Mouse (Mus musculus) liver, embryonic 12.5 days (tissue): ENCODE measurements around the gene Fbxl22. TPM values are rescaled to one million over a fixed set of nuclear protein-coding genes. Genes with fewer than 3 reads are reported as not detected.
A peak's percentile ranks its signal among the peaks of the same experiment; 100 is the strongest.

Experiments
- ATAC-seq: fragments of 200-750 bp; cut with Nextera tagmentation; 2 replicates; pipeline ENCODE4 v1.8.0; 2017; ENCODE audit warnings: moderate number of reproducible peaks, mild to moderate bottlenecking, moderate library complexity
- H3K27ac ChIP-seq: fragments of 300-500 bp; sonication (generic); 2 replicates; pipeline ENCODE4 v1.5.1; 2016; ENCODE audit warnings: mild to moderate bottlenecking
- H3K27me3 ChIP-seq: fragments of 300-500 bp; sonication (generic); replicated peaks from 2 replicates; pipeline ENCODE4 v1.6.1; 2016; ENCODE audit warnings: mild to moderate bottlenecking, moderate library complexity
- H3K36me3 ChIP-seq: fragments of 300-500 bp; sonication (generic); 2 replicates; pipeline ENCODE4 v1.6.1; 2016; ENCODE audit warnings: mild to moderate bottlenecking, moderate library complexity
- H3K4me1 ChIP-seq: fragments of 300-500 bp; sonication (generic); 2 replicates; pipeline ENCODE4 v1.6.1; 2016
- H3K4me2 ChIP-seq: fragments of 300-500 bp; sonication (generic); 2 replicates; pipeline ENCODE4 v1.6.1; 2016; ENCODE audit warnings: mild to moderate bottlenecking, moderate library complexity
- H3K4me3 ChIP-seq: fragments of 300-500 bp; sonication (generic); 2 replicates; pipeline ENCODE4 v1.5.1; 2016; ENCODE audit warnings: mild to moderate bottlenecking, moderate library complexity
- H3K9ac ChIP-seq: fragments of 300-500 bp; sonication (generic); 2 replicates; pipeline ENCODE4 v1.6.1; 2016; ENCODE audit warnings: mild to moderate bottlenecking, moderate library complexity
- H3K9me3 ChIP-seq: fragments of 300-500 bp; sonication (generic); replicated peaks from 2 replicates; pipeline ENCODE4 v1.6.1; 2016; ENCODE audit warnings: mild to moderate bottlenecking, moderate library complexity
- WGBS: fragments of 180-500 bp; shearing (Covaris S2); methylation state at CpG from one replicate; pipeline ENCODE4 v1.1.7; 2016; ENCODE audit not compliant: insufficient replicate concordance; 5-methylcytosine and 5-hydroxymethylcytosine counted together
- polyA plus RNA-seq: library from polyadenylated mRNA; unstranded; fragments of >200 nt; fragmentation: Nextera tagmentation; extraction: Ambion mirVana; gene quantifications from 2 replicates; pipeline ENCODE4 v1.2.1, GENCODE M21; 2016

Gene Fbxl22
- polyA plus RNA-seq, result 0.64 and 0.77 TPM in 2 replicates

DNA sequence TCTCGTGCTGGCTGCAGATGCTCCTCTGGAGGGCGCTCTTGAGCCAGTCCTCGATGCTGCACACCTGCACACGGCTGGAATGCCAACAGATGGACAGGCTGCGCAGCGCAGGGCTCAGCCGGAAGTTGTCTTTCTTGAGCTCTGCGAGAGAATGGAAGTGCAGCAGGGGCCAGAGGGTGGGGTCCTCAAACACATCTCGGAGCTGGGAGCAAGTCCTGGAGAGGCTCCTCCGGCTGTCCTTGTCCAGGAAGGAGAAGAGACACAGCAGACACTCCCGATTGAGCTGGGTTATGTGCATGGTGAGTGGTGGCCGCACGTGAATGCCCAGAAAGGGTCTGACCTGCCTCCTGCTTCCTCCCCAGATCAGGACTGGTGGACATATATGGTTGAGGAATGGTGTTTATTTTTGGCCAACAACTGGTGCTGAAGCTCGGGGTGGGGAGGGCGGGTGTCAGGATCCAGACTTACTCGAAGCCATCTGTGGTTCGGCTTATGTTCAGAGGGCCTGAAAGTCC, at the start of gene Fbxl22:
Fbxl22 (minus strand) TSS at position 338 of the 515 bp plus-strand sequence.
- H3K4me1 ChIP-seq, result peaks cover 57% of the 10 kb centered on the region
- H3K4me3 ChIP-seq, result no peak within 1 kb of the TSS
- H3K27me3 ChIP-seq, result no peaks in the 10 kb centered on the region
- no peaks in the 10 kb centered on the region for H3K9me3 ChIP-seq
- H3K4me2 ChIP-seq, result no peak within 1 kb of the TSS
- H3K9ac ChIP-seq, result no peak within 1 kb of the TSS
- peak within 1 kb of the TSS; percentile 93; the same call in 1 of the 2 replicates for H3K27ac ChIP-seq
- ATAC-seq, result no peak
- H3K36me3 ChIP-seq, result peaks cover 70% of the 10 kb centered on the region
- WGBS, result 74% methylated on average over 17 of the region's 17 CpGs

DNA sequence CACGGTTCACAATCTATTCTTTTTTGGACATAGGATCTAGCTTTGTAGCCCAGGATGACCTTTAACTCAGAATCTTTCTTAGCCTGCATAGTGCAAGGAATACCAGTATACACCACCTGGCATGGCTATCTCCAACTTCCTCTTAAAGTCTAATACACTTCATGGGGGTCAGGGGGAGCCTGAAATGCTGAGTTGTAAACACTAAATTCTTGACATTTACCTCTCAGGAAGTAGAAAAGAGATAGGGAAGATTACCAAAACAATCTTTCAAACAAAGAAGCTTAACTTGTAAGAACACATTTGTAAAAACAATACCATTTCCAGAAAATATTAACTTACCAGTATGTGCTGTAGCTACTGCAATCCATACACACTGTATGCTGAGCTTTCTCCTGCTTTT, 47.8 kb upstream of the Fbxl22 start:
- Histone ChIP-seq H3K4me2 (no peak overlapping the region), H3K36me3 (no peaks in the 10 kb centered on the region), H3K4me3 (no peak overlapping the region), H3K4me1 (peaks cover 36% of the 10 kb centered on the region), H3K27me3 (no peaks in the 10 kb centered on the region), H3K27ac (no peak overlapping the region), H3K9ac (no peak overlapping the region), H3K9me3 (no peaks in the 10 kb centered on the region)
- no peak for ATAC-seq
- 55% methylated on average over 1 of the region's 1 CpGs for WGBS

DNA sequence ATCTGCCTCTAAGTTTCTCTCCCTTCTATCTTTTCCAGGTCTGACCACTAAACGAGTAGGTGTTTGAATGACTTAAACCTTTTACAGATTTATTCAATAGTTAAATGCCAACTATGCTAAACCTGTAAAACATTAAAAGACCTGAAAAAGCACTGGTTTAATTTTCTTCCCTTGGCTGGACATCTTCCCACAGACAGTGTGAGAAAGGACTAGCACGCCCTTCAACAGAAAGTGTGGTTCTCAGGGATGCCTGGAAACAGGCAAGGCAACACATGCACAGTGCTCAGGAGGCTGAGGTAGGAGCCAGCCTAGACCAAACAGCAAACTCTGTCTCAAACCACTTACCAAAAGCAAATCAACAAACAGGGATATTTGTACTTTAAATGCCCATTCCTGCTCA, 47.1 kb upstream of the Fbxl22 start:
- WGBS, result 70% methylated on average over 2 of the region's 2 CpGs
- H3K36me3 ChIP-seq, result no peaks in the 10 kb centered on the region

DNA sequence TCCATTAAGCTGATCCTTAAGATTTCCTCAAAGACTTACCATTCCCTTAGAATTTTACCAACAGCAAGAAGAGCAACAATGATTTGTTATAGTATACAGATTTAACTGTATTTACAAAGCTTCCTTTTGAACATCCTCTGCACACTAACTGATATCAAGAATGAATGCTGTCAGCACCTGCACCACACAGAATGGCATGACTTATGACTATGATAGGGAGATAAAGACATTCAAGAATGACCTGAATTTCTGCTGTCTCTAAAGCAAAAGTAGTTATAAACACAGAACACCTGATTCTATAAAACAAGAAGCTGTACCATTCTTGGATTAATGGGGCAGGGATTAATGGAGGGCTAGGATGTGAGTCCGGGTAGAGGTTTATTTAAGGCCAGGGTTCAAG, 46.3 kb upstream of the Fbxl22 start:
- WGBS, result 90% methylated on average over 1 of the region's 1 CpGs
- no peak for ATAC-seq
- Histone ChIP-seq H3K36me3 (no peaks in the 10 kb centered on the region), H3K4me3 (no peak overlapping the region), H3K4me1 (peaks cover 33% of the 10 kb centered on the region), H3K9me3 (no peaks in the 10 kb centered on the region), H3K9ac (no peak overlapping the region), H3K27me3 (no peaks in the 10 kb centered on the region), H3K27ac (no peak overlapping the region), H3K4me2 (no peak overlapping the region)

More for the DNA sequence above, 47.1 kb upstream of the Fbxl22 start:
- Histone ChIP-seq H3K9ac (no peak overlapping the region), H3K4me3 (no peak overlapping the region), H3K9me3 (no peaks in the 10 kb centered on the region), H3K4me2 (no peak overlapping the region), H3K4me1 (peaks cover 36% of the 10 kb centered on the region), H3K27me3 (no peaks in the 10 kb centered on the region), H3K27ac (no peak overlapping the region)
- ATAC-seq, result no peak

DNA sequence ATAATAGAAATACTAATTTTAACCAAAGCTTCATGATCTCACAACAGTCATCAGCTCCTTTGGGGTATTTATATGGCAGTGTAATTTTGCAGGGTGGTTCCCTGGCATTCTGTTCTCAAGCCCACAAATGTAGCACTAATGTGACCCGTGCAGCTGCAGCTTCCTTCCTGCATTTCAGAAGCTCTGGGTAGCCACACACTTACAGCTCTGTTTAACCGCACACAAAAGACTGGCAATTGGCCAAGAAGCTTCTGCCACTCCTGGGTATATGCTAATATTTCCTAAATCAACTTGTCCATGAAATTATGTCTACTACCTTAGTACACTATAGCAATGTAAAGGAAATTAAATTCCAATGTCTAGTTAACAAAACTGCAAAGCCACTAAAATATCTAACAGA, 45.9 kb upstream of the Fbxl22 start:
- H3K27ac ChIP-seq, result no peak overlapping the region

DNA sequence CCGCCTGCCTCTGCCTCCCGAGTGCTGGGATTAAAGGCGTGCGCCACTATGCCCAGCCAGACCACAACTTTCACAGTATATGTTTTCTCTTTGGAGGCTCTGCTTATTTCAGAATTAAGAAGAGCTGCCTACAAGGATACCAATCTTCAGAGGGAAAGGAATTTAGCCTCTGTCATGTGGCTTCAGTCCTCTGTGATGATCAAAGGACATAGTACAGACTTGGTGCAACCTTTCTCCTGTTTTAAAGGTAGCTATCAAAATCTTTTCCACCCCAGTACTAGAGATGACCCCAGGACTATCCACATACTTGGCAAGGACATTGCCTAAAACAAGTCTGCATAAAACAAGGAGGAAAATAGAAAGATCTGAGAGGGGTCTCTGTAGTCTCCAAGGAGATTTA, 44.6 kb upstream of the Fbxl22 start:
- no peak overlapping the region for H3K4me3 ChIP-seq
- H3K4me1 ChIP-seq, result peaks cover 28% of the 10 kb centered on the region
- no peaks in the 10 kb centered on the region for H3K9me3 ChIP-seq
- H3K36me3 ChIP-seq, result peaks cover 6% of the 10 kb centered on the region; the same call in 1 of the 2 replicates
- WGBS, result 90% methylated on average over 4 of the region's 4 CpGs
- no peak overlapping the region for H3K27ac ChIP-seq
- H3K9ac ChIP-seq, result no peak overlapping the region
- ATAC-seq, result no peak
- H3K4me2 ChIP-seq, result no peak overlapping the region
- no peaks in the 10 kb centered on the region for H3K27me3 ChIP-seq

More for the DNA sequence above, 45.9 kb upstream of the Fbxl22 start:
- Histone ChIP-seq H3K4me1 (peaks cover 31% of the 10 kb centered on the region), H3K4me3 (no peak overlapping the region), H3K9me3 (no peaks in the 10 kb centered on the region), H3K4me2 (no peak overlapping the region), H3K9ac (no peak overlapping the region), H3K27me3 (no peaks in the 10 kb centered on the region), H3K36me3 (no peaks in the 10 kb centered on the region)
- ATAC-seq, result no peak
- WGBS, result 29% methylated on average over 2 of the region's 2 CpGs

DNA sequence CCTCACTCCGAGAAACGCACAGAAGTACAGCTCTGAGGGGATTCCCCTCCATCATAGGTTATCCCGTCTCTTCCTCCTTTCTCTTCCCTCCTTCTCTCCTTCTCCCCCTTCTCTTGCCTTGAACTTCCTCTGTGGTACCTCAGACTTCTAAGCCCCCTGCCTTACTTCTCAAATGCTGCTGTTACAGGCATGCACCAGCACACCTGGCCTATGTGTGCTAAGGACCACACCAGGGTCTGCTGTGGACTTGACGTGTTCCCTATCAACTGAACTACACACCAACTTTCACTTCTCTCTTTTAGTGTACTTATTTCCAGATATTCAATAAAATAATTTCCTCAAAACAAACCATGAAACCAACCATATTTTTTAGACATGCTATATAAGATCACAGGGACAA, 28.4 kb upstream of the Fbxl22 start:
- ATAC-seq, result no peak

DNA sequence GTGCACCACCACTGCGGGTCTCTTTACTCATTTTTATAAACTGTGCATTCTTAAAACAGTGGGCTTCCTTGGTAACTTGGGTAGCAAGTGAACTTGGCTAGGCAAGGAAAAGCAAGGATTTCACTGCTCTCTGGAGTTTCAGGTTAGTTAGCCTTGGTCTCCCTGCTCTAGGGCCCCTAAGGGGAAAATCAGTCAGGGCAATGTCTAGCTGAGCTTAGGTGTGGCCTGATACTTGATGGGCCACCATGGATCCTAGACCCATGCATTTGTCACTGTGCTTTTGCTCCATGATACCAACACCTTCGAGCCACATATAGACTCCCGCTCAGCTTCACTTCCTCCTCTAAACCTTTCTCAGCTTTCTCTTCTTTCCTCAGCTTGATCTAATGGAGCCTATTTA, 7.2 kb upstream of the Fbxl22 start:
- no peak for ATAC-seq
- Histone ChIP-seq H3K27ac (no peak overlapping the region), H3K9me3 (no peaks in the 10 kb centered on the region), H3K9ac (no peak overlapping the region), H3K4me2 (no peak overlapping the region), H3K27me3 (no peaks in the 10 kb centered on the region), H3K36me3 (peaks cover 79% of the 10 kb centered on the region), H3K4me1 (no peaks in the 10 kb centered on the region), H3K4me3 (no peak overlapping the region)
- WGBS, result 88% methylated on average over 3 of the region's 3 CpGs

More for the DNA sequence above, 28.4 kb upstream of the Fbxl22 start:
- Histone ChIP-seq H3K9me3 (no peaks in the 10 kb centered on the region), H3K4me1 (no peaks in the 10 kb centered on the region; the same call in 1 of the 2 replicates), H3K9ac (no peak overlapping the region), H3K36me3 (peaks cover 61% of the 10 kb centered on the region), H3K4me3 (no peak overlapping the region), H3K27me3 (no peaks in the 10 kb centered on the region), H3K4me2 (no peak overlapping the region), H3K27ac (no peak overlapping the region)
- 71% methylated on average over 4 of the region's 4 CpGs for WGBS

DNA sequence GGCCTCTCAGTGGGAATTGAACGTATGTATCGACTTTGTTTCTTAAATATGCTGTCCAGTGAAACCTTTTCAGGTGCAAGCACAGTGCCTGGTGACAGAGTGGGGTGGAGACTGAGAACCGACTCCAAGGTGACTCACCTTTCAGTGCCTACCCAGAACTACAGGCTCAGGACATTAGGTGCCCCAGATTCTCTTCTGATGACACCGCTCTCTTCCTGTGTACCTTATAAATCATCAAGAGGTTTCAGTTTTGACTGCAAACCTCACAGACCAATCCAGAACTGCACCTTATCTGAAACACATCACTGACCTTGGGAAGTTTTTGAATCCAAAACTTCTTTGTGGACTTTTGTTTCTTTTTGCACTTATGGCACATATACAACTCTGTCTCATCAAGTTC, 5.9 kb upstream of the Fbxl22 start:
- no peak for ATAC-seq
- Histone ChIP-seq H3K9ac (no peak overlapping the region), H3K27ac (no peak overlapping the region), H3K9me3 (no peaks in the 10 kb centered on the region), H3K4me2 (no peak overlapping the region), H3K4me1 (0 out of 2 replicates have a peak, but pooled peaks cover under 1% of the 10 kb centered on the region), H3K27me3 (no peaks in the 10 kb centered on the region), H3K4me3 (no peak overlapping the region), H3K36me3 (peaks cover 78% of the 10 kb centered on the region)
- 91% methylated on average over 4 of the region's 4 CpGs for WGBS

DNA sequence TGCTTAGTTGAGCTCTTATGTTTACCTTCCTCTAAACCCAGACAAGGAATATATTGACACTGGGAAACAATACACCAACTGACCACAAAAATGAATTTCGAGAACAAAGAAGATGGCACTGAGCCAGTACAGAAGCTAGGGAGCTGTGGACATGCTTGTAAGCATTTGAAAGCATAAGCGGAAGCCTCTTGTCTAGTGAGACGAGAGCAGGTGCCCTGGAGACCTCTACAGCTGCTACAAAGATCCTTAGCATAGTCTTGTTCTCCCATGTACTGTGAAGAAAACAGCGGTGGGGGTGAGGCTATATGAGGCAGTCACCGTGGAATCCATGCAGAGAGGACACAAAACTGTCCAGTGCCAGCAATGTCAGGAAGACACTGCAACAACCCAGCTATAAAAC, 4.5 kb upstream of the Fbxl22 start:
- no peak for ATAC-seq
- Histone ChIP-seq H3K4me2 (no peak overlapping the region), H3K9me3 (no peaks in the 10 kb centered on the region), H3K4me3 (no peak overlapping the region), H3K27me3 (no peaks in the 10 kb centered on the region), H3K27ac (no peak overlapping the region), H3K36me3 (peaks cover 81% of the 10 kb centered on the region), H3K9ac (no peak overlapping the region), H3K4me1 (peaks cover 14% of the 10 kb centered on the region)
- 87% methylated on average over 5 of the region's 5 CpGs for WGBS

DNA sequence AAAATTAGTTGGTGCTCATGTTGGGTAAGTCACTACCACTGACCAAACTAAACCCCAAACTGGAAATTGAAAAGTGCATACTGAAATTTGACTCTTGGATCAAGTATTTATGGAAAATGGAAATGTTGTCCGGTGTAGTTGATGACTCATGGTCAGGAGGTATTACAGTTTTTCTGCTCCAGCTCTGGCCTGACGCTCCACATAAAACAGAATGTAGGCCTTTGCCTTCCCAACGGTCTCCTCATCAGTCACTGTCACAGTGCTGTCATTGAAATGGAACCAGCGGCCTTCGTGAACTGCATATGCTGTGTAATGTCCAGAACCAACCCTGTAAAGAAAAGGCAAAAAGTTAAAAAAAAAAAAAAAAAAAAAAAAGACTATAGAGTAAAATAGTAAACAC, 3.9 kb upstream of the Fbxl22 start:
- peaks cover 81% of the 10 kb centered on the region for H3K36me3 ChIP-seq
- 85% methylated on average over 5 of the region's 5 CpGs for WGBS
- no peak overlapping the region for H3K9ac ChIP-seq
- ATAC-seq, result no peak
- H3K27me3 ChIP-seq, result no peaks in the 10 kb centered on the region
- no peak overlapping the region for H3K27ac ChIP-seq
- H3K4me2 ChIP-seq, result no peak overlapping the region
- H3K4me1 ChIP-seq, result peaks cover 21% of the 10 kb centered on the region
- H3K4me3 ChIP-seq, result no peak overlapping the region
- no peaks in the 10 kb centered on the region for H3K9me3 ChIP-seq

DNA sequence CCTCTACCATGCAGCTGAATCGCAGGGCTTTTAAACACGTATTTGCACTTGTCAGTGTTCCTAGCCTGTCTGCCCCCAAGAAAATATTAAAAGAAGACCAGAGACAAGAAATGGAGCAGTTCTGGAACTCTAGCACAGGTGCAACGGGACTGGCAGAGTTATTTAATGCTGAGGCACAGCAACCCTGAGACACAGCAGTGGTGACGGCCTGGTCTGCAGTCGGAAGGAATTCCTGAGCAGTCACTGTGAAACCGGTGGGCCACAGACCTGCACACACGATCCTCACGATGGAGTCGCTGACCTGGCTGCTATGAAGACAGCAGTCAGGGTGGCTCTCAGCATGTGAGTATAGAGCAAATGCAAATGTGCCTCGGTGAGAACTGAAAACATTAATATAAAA, 3.4 kb upstream of the Fbxl22 start:
- no peaks in the 10 kb centered on the region for H3K27me3 ChIP-seq
- no peak overlapping the region for H3K4me2 ChIP-seq
- no peak overlapping the region for H3K9ac ChIP-seq
- H3K27ac ChIP-seq, result no peak overlapping the region
- peaks cover 26% of the 10 kb centered on the region for H3K4me1 ChIP-seq
- ATAC-seq, result no peak
- H3K36me3 ChIP-seq, result peaks cover 80% of the 10 kb centered on the region
- H3K4me3 ChIP-seq, result no peak overlapping the region
- WGBS, result 83% methylated on average over 10 of the region's 10 CpGs
- no peaks in the 10 kb centered on the region for H3K9me3 ChIP-seq
